Mouse (Mus musculus) lung, embryonic 16.5 days (tissue): ENCODE results near the gene Rnd3. TPM values are rescaled to one million over a fixed set of nuclear protein-coding genes. Genes with fewer than 3 reads are reported as not detected.

Experiments
- ATAC-seq: fragments of 200-750 bp; cut with Nextera tagmentation; 2 replicates; pipeline ENCODE4 v1.8.0; 2017; ENCODE audit warnings: low read depth, mild to moderate bottlenecking, moderate library complexity
- H3K27ac ChIP-seq: fragments of 300-500 bp; sonication (generic); 2 replicates; pipeline ENCODE4 v1.5.1; 2014; ENCODE audit warnings: mild to moderate bottlenecking, control low read depth, low read length
- H3K27me3 ChIP-seq: fragments of 300-500 bp; sonication (generic); 2 replicates; pipeline ENCODE4 v1.6.1; 2014; ENCODE audit warnings: low read depth, low read length, mixed read lengths; ENCODE audit not compliant: control insufficient read depth, insufficient read depth
- H3K36me3 ChIP-seq: fragments of 300-500 bp; sonication (generic); 2 replicates; pipeline ENCODE4 v1.6.1; 2014; ENCODE audit warnings: low read length; ENCODE audit not compliant: control insufficient read depth, insufficient read depth
- H3K4me1 ChIP-seq: fragments of 300-500 bp; sonication (generic); replicated peaks from 2 replicates; pipeline ENCODE4 v1.6.1; 2014; ENCODE audit warnings: low read length, mixed read lengths; ENCODE audit not compliant: control insufficient read depth, insufficient read depth
- H3K4me2 ChIP-seq: fragments of 300-500 bp; sonication (generic); 2 replicates; pipeline ENCODE4 v1.6.1; 2014; ENCODE audit warnings: low read depth, low read length, control low read depth
- H3K4me3 ChIP-seq: fragments of 300-500 bp; sonication (generic); 2 replicates; pipeline ENCODE4 v1.5.1; 2014; ENCODE audit warnings: mild to moderate bottlenecking, low read length, control low read depth
- H3K9ac ChIP-seq: fragments of 300-500 bp; sonication (generic); 2 replicates; pipeline ENCODE4 v1.6.1; 2014; ENCODE audit warnings: low read length, control low read depth
- H3K9me3 ChIP-seq: fragments of 300-500 bp; sonication (generic); 2 replicates; pipeline ENCODE4 v1.6.1; 2016; ENCODE audit warnings: low read length; ENCODE audit not compliant: control insufficient read depth
- WGBS: fragments of 180-500 bp; shearing (Covaris S2); extraction: QIAGEN DNeasy Blood & Tissue Kit; methylation state at CpG from one replicate; pipeline ENCODE4 v1.1.7; 2014; 5-methylcytosine and 5-hydroxymethylcytosine counted together
- polyA plus RNA-seq: library from polyadenylated mRNA; unstranded; fragments of >200 nt; fragmentation: Nextera tagmentation; extraction: Ambion mirVana; gene quantifications from 2 replicates; pipeline ENCODE4 v1.2.1, GENCODE M21; 2015

Gene Rnd3
- 62.2 and 68.6 TPM in 2 replicates for polyA plus RNA-seq

GRCm38 (mm10) chr2:51148975-51149374 is at the start of gene Rnd3:
Gene Rnd3 (minus strand): TSS chr2:51149111.
- H3K9ac ChIP-seq, result peak within 1 kb of the TSS; percentile 86
- peak within 1 kb of the TSS; percentile 91 for H3K27ac ChIP-seq
- no peaks in the 10 kb centered on the region for H3K36me3 ChIP-seq
- WGBS, result under 1% methylated on average over 25 of the region's 25 CpGs
- peaks cover 12% of the 10 kb centered on the region for H3K4me1 ChIP-seq
- ATAC-seq, result peak; percentile 85
- H3K4me2 ChIP-seq, result peak within 1 kb of the TSS; percentile 76
- peak within 1 kb of the TSS; percentile 92 for H3K4me3 ChIP-seq
- H3K27me3 ChIP-seq, result peaks cover 2% of the 10 kb centered on the region; the same call in 1 of the 2 replicates
- H3K9me3 ChIP-seq, result no peaks in the 10 kb centered on the region

- WGBS, result 63% methylated on average over 2 of the region's 2 CpGs
- no peaks in the 10 kb centered on the region for H3K9me3 ChIP-seq
- H3K27ac ChIP-seq, result no peak overlapping the region
- no peak overlapping the region for H3K4me3 ChIP-seq
- H3K36me3 ChIP-seq, result no peaks in the 10 kb centered on the region
- H3K27me3 ChIP-seq, result no peaks in the 10 kb centered on the region
- H3K4me2 ChIP-seq, result no peak overlapping the region
- H3K4me1 ChIP-seq, result no peaks in the 10 kb centered on the region
- no peak for ATAC-seq
- H3K9ac ChIP-seq, result no peak overlapping the region
These were observed 43.4 kb upstream of the Rnd3 start for GRCm38 (mm10) chr2:51192319-51192718.

- no peak overlapping the region for H3K4me2 ChIP-seq
- H3K9me3 ChIP-seq, result no peaks in the 10 kb centered on the region
- ATAC-seq, result no peak
- H3K4me1 ChIP-seq, result no peaks in the 10 kb centered on the region
- no peak overlapping the region for H3K27ac ChIP-seq
- H3K36me3 ChIP-seq, result no peaks in the 10 kb centered on the region
- H3K4me3 ChIP-seq, result no peak overlapping the region
- WGBS, result 81% methylated on average over 2 of the region's 2 CpGs
- H3K9ac ChIP-seq, result no peak overlapping the region
- no peaks in the 10 kb centered on the region for H3K27me3 ChIP-seq
These were observed 36.9 kb upstream of the Rnd3 start for GRCm38 (mm10) chr2:51185762-51186161.

GRCm38 (mm10) chr2:51182990-51183389 is 34.1 kb upstream of the Rnd3 start:
- no peak overlapping the region for H3K9ac ChIP-seq
- H3K27me3 ChIP-seq, result no peaks in the 10 kb centered on the region
- no peak overlapping the region for H3K4me2 ChIP-seq
- WGBS, result 83% methylated on average over 4 of the region's 4 CpGs
- H3K27ac ChIP-seq, result no peak overlapping the region
- no peak for ATAC-seq
- H3K9me3 ChIP-seq, result no peaks in the 10 kb centered on the region
- H3K4me1 ChIP-seq, result no peaks in the 10 kb centered on the region
- H3K4me3 ChIP-seq, result no peak overlapping the region
- no peaks in the 10 kb centered on the region for H3K36me3 ChIP-seq

GRCm38 (mm10) chr2:51181376-51181775 is 32.5 kb upstream of the Rnd3 start:
- no peak overlapping the region for H3K4me3 ChIP-seq
- no peak overlapping the region for H3K9ac ChIP-seq
- H3K9me3 ChIP-seq, result no peaks in the 10 kb centered on the region
- no peaks in the 10 kb centered on the region for H3K36me3 ChIP-seq
- no peaks in the 10 kb centered on the region for H3K4me1 ChIP-seq
- H3K27me3 ChIP-seq, result no peaks in the 10 kb centered on the region
- no peak overlapping the region for H3K27ac ChIP-seq
- no peak overlapping the region for H3K4me2 ChIP-seq
- ATAC-seq, result no peak

- Histone ChIP-seq H3K9me3 (no peaks in the 10 kb centered on the region), H3K9ac (no peak overlapping the region), H3K4me3 (no peak overlapping the region), H3K27me3 (no peaks in the 10 kb centered on the region), H3K36me3 (no peaks in the 10 kb centered on the region), H3K4me2 (no peak overlapping the region), H3K4me1 (no peaks in the 10 kb centered on the region), H3K27ac (no peak overlapping the region)
- 63% methylated on average over 3 of the region's 3 CpGs for WGBS
- ATAC-seq, result no peak
These were observed 30.2 kb upstream of the Rnd3 start for GRCm38 (mm10) chr2:51179096-51179495.

GRCm38 (mm10) chr2:51177615-51178014 is 28.7 kb upstream of the Rnd3 start:
- no peak overlapping the region for H3K4me3 ChIP-seq
- 47% methylated on average over 3 of the region's 3 CpGs for WGBS
- ATAC-seq, result peak; percentile 38; the same call in 1 of the 2 replicates

GRCm38 (mm10) chr2:51175276-51175675 is 26.4 kb upstream of the Rnd3 start:
- H3K27ac ChIP-seq, result no peak overlapping the region
- H3K36me3 ChIP-seq, result no peaks in the 10 kb centered on the region
- no peaks in the 10 kb centered on the region for H3K27me3 ChIP-seq
- H3K4me2 ChIP-seq, result no peak overlapping the region
- 84% methylated on average over 5 of the region's 5 CpGs for WGBS
- H3K4me1 ChIP-seq, result no peaks in the 10 kb centered on the region
- no peaks in the 10 kb centered on the region for H3K9me3 ChIP-seq
- H3K4me3 ChIP-seq, result no peak overlapping the region
- no peak overlapping the region for H3K9ac ChIP-seq
- ATAC-seq, result no peak

More at GRCm38 (mm10) chr2:51177615-51178014, 28.7 kb upstream of the Rnd3 start:
- Histone ChIP-seq H3K9ac (no peak overlapping the region), H3K4me1 (no peaks in the 10 kb centered on the region), H3K36me3 (no peaks in the 10 kb centered on the region), H3K4me2 (no peak overlapping the region), H3K27ac (no peak overlapping the region), H3K9me3 (no peaks in the 10 kb centered on the region), H3K27me3 (no peaks in the 10 kb centered on the region)

- Histone ChIP-seq H3K9me3 (no peaks in the 10 kb centered on the region), H3K4me1 (no peaks in the 10 kb centered on the region), H3K27me3 (no peaks in the 10 kb centered on the region), H3K4me3 (no peak overlapping the region), H3K36me3 (no peaks in the 10 kb centered on the region), H3K4me2 (no peak overlapping the region), H3K9ac (no peak overlapping the region), H3K27ac (no peak overlapping the region)
- WGBS, result 78% methylated on average over 2 of the region's 2 CpGs
- no peak for ATAC-seq
These were observed 12.2 kb upstream of the Rnd3 start for GRCm38 (mm10) chr2:51161110-51161509.

- Histone ChIP-seq H3K4me2 (peak overlapping the region; percentile 76), H3K36me3 (no peaks in the 10 kb centered on the region), H3K4me1 (peaks cover 13% of the 10 kb centered on the region), H3K9ac (peak overlapping the region; percentile 86), H3K9me3 (no peaks in the 10 kb centered on the region), H3K27ac (peak overlapping the region; percentile 91), H3K27me3 (peaks cover 2% of the 10 kb centered on the region; the same call in 1 of the 2 replicates), H3K4me3 (peak overlapping the region; percentile 92)
- WGBS, result under 1% methylated on average over 20 of the region's 20 CpGs
- ATAC-seq, result peak; percentile 22
These were observed 457 bp downstream of the Rnd3 start for GRCm38 (mm10) chr2:51148454-51148853.
